Comparison of ENCODE assay signal across 11 mouse cellular contexts in genomic region chr5:141139361-141139912, GRCm38 (mm10).
DNase-seq lines count a peak whose midpoint lies in the region; ATAC-seq lines count a peak whose summit lies in the region.
"Had no signal": no experiment of that assay in that cellular context is flagged by ENCODE, and none has a peak within 500 bp of the region (broad histone marks: within the 10 kb centered on the region; RNA-seq: fewer than 3 reads in every experiment).

No protein-coding gene starts in this region.

- no peak overlapping the region for H3K4me2 ChIP-seq in heart, embryonic 14.5 days (ENCODE audit: low read length)
- peak overlapping the region; percentile 30 for H3K4me2 ChIP-seq in forebrain, embryonic 15.5 days (replicated peaks)
- H3K4me2 ChIP-seq: stomach, embryonic 15.5 days had no signal

- H3K36me3 ChIP-seq in heart, embryonic 14.5 days (ENCODE audit: control insufficient read depth, insufficient read depth, low read length): no peaks in the 10 kb centered on the region
- H3K36me3 ChIP-seq in embryonic facial prominence, embryonic 10.5 days (replicated peaks): no peaks in the 10 kb centered on the region
- H3K36me3 ChIP-seq in forebrain, embryonic 15.5 days: no peaks in the 10 kb centered on the region
- no peaks in the 10 kb centered on the region for H3K36me3 ChIP-seq in midbrain, embryonic 10.5 days
- H3K36me3 ChIP-seq: stomach, embryonic 15.5 days had no signal

- WGBS in heart, embryonic 14.5 days: 50% methylated on average over 14 of the region's 14 CpGs
- 25% methylated on average over 14 of the region's 14 CpGs for WGBS in embryonic facial prominence, embryonic 10.5 days
- WGBS in forebrain, embryonic 15.5 days: 5% methylated on average over 14 of the region's 14 CpGs
- WGBS in midbrain, embryonic 10.5 days: 29% methylated on average over 14 of the region's 14 CpGs

- peak overlapping the region; percentile 57 to 58; a peak in 2 of 4 replicates for H3K27ac ChIP-seq in heart, embryonic 14.5 days (replicated peaks in 1 of 2; ENCODE audit: control insufficient read depth in 1 of 2, insufficient read depth in 1 of 2, low read depth in 2 of 2, low read length in 2 of 2)
- H3K27ac ChIP-seq in embryonic facial prominence, embryonic 10.5 days (replicated peaks): no peak overlapping the region
- H3K27ac ChIP-seq in forebrain, embryonic 15.5 days (replicated peaks): peak overlapping the region; percentile 31
- H3K27ac ChIP-seq in midbrain, embryonic 10.5 days (replicated peaks): peak overlapping the region; percentile 49; the same call in 1 of the 2 replicates
- H3K27ac ChIP-seq: macrophage; stomach, embryonic 15.5 days had no signal

- no peak for DNase-seq in heart, adult 18-20 months
- DNase-seq in embryonic facial prominence, embryonic 10.5 days (ENCODE audit: low spot score): peak; percentile 30
- DNase-seq in midbrain, embryonic 10.5 days (ENCODE audit: low spot score): no peak
- no peak for DNase-seq in cerebellum, adult 8-10 months
- DNase-seq in ovary, postnatal 10 days (ENCODE audit: low spot score): no peak
- DNase-seq in urinary bladder, postnatal 4 days (ENCODE audit: low spot score in 2 of 2): no peak
- DNase-seq: kidney, adult 11 months had no signal

- no peaks in the 10 kb centered on the region for H3K9me3 ChIP-seq in heart, embryonic 14.5 days (ENCODE audit: control insufficient read depth, low read length)
- no peaks in the 10 kb centered on the region for H3K9me3 ChIP-seq in embryonic facial prominence, embryonic 10.5 days
- no peaks in the 10 kb centered on the region for H3K9me3 ChIP-seq in forebrain, embryonic 15.5 days
- no peaks in the 10 kb centered on the region for H3K9me3 ChIP-seq in midbrain, embryonic 10.5 days (replicated peaks)
- H3K9me3 ChIP-seq: stomach, embryonic 15.5 days had no signal

- no peak for ATAC-seq in heart, embryonic 14.5 days (ENCODE audit: insufficient number of reproducible peaks, insufficient read depth, low FRiP score, low read depth)
- no peak for ATAC-seq in forebrain, embryonic 15.5 days (replicated peaks)

- no peaks in the 10 kb centered on the region for H3K27me3 ChIP-seq in heart, embryonic 14.5 days (ENCODE audit: control insufficient read depth, insufficient read depth, low read length)
- H3K27me3 ChIP-seq in embryonic facial prominence, embryonic 10.5 days (replicated peaks; ENCODE audit: low read depth, poor library complexity, severe bottlenecking): no peaks in the 10 kb centered on the region
- H3K27me3 ChIP-seq in forebrain, embryonic 15.5 days: no peaks in the 10 kb centered on the region
- no peaks in the 10 kb centered on the region for H3K27me3 ChIP-seq in midbrain, embryonic 10.5 days (ENCODE audit: low read depth, poor library complexity, severe bottlenecking)
- H3K27me3 ChIP-seq: stomach, embryonic 15.5 days had no signal

- H3K4me1 ChIP-seq in heart, embryonic 14.5 days (ENCODE audit: control insufficient read depth in 2 of 2, insufficient read depth in 2 of 2, low read length in 2 of 2): peaks cover 19 to 27% of the 10 kb centered on the region in 2 experiments
- H3K4me1 ChIP-seq in embryonic facial prominence, embryonic 10.5 days: peaks cover 35% of the 10 kb centered on the region
- peaks cover 16% of the 10 kb centered on the region for H3K4me1 ChIP-seq in forebrain, embryonic 15.5 days
- H3K4me1 ChIP-seq in midbrain, embryonic 10.5 days: peaks cover 19% of the 10 kb centered on the region

- no peak overlapping the region for H3K4me3 ChIP-seq in heart, embryonic 14.5 days (ENCODE audit: control insufficient read depth in 1 of 2, insufficient read depth in 1 of 2, low read depth in 1 of 2, low read length in 2 of 2)
- H3K4me3 ChIP-seq in embryonic facial prominence, embryonic 10.5 days: peak overlapping the region; percentile 8; the same call in 1 of the 2 replicates
- H3K4me3 ChIP-seq in forebrain, embryonic 15.5 days: 0 out of 2 replicates have a peak overlapping the region, but pooled peaks have one; percentile 0
- no peak overlapping the region for H3K4me3 ChIP-seq in midbrain, embryonic 10.5 days
- H3K4me3 ChIP-seq: stomach, embryonic 15.5 days had no signal

- H3K9ac ChIP-seq in heart, embryonic 14.5 days (ENCODE audit: low read length): peak overlapping the region; percentile 18; the same call in 1 of the 2 replicates
- 0 out of 2 replicates have a peak overlapping the region, but pooled peaks have one; percentile 23 for H3K9ac ChIP-seq in forebrain, embryonic 15.5 days (replicated peaks)
- H3K9ac ChIP-seq: stomach, embryonic 15.5 days had no signal

Comparison
In these comparisons a context has a peak if more than half of its experiments do, and no peak if none do; other contexts are left out.
1. H3K4me3 ChIP-seq: peak in embryonic facial prominence, embryonic 10.5 days (single experiment) and forebrain, embryonic 15.5 days (single experiment); none in heart, embryonic 14.5 days (0 of 2) and midbrain, embryonic 10.5 days (single experiment).